Comparison of ENCODE assay signal across 22 mouse cellular contexts in the genomic region with DNA sequence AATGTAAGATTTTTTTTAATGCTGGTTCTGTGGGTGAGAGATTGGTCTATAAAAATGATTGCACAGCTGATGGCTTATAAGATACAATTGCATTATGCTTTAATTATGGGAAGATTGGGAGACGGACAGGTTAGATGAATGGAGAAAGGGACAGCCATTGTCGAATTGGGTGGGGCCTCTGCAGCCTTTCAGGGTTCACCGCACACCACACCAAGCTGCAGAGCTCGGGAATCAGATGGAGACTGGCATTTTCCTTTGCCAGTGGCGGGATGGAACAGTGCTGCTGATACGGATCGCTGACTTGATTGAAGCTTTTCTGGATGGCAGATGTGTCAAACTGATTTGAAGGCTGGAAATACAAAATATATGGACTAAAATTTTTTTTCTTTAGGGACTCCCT.
A peak's percentile ranks its signal among the peaks of the same experiment; 100 is the strongest.
DNase-seq lines count a peak whose midpoint lies in the region; ATAC-seq and TF ChIP-seq lines count a peak whose summit lies in the region.
"Had no signal": no experiment of that assay in that cellular context is flagged by ENCODE, and none has a peak within 500 bp of the region (broad histone marks: within the 10 kb centered on the region; RNA-seq: fewer than 3 reads in every experiment).

No protein-coding gene starts in this region.

- DNase-seq in embryo, embryonic 11 days: peak; percentile 6
- no peak for DNase-seq in embryo, embryonic 9.5 days (ENCODE audit: extremely low spot score)
- no peak for DNase-seq in kidney, postnatal 25 days
- no peak for DNase-seq in lung, postnatal 0 days (ENCODE audit: low spot score)
- DNase-seq: adrenal gland, adult 8-10 months; cerebellum, postnatal 10 days; gastrocnemius, postnatal 36 days; heart, postnatal 4 days; right cerebral cortex, postnatal 14 days; spleen, adult 18-20 months; thymus, postnatal 25 days had no signal

- H3K9me3 ChIP-seq in kidney, embryonic 14.5 days (ENCODE audit: control insufficient read depth, low read length): no peaks in the 10 kb centered on the region
- H3K9me3 ChIP-seq in midbrain, embryonic 12.5 days: no peaks in the 10 kb centered on the region
- no peaks in the 10 kb centered on the region for H3K9me3 ChIP-seq in midbrain, embryonic 16.5 days (replicated peaks; ENCODE audit: control insufficient read depth, low read length, poor library complexity, severe bottlenecking)
- no peaks in the 10 kb centered on the region for H3K9me3 ChIP-seq in lung, postnatal 0 days (ENCODE audit: low read length)
- H3K9me3 ChIP-seq: heart, embryonic 15.5 days; lung, embryonic 15.5 days had no signal

- no peak for TF ChIP-seq CTCF in lung, postnatal 0 days (IDR thresholded peaks at IDR 0.05)

- H3K4me2 ChIP-seq in kidney, embryonic 14.5 days (replicated peaks; ENCODE audit: low read depth, low read length): no peak overlapping the region
- no peak overlapping the region for H3K4me2 ChIP-seq in midbrain, embryonic 12.5 days (replicated peaks)
- H3K4me2 ChIP-seq in midbrain, embryonic 16.5 days (ENCODE audit: low read length): no peak overlapping the region
- no peak overlapping the region for H3K4me2 ChIP-seq in lung, postnatal 0 days (replicated peaks; ENCODE audit: low read depth, low read length)
- H3K4me2 ChIP-seq: heart, embryonic 15.5 days; lung, embryonic 15.5 days had no signal

- WGBS in kidney, embryonic 14.5 days: 56% methylated on average over 7 of the region's 7 CpGs
- WGBS in midbrain, embryonic 12.5 days: 35% methylated on average over 7 of the region's 7 CpGs
- WGBS in midbrain, embryonic 16.5 days: 41% methylated on average over 7 of the region's 7 CpGs
- WGBS in lung, postnatal 0 days: 93% methylated on average over 7 of the region's 7 CpGs

- H3K27ac ChIP-seq in kidney, embryonic 14.5 days (ENCODE audit: low read depth, low read length): no peak overlapping the region
- no peak overlapping the region for H3K27ac ChIP-seq in midbrain, embryonic 12.5 days (replicated peaks)
- H3K27ac ChIP-seq in midbrain, embryonic 16.5 days (ENCODE audit: low read length): no peak overlapping the region
- no peak overlapping the region for H3K27ac ChIP-seq in lung, postnatal 0 days (ENCODE audit: low read length)
- H3K27ac ChIP-seq: heart, embryonic 15.5 days; layer of hippocampus, adult 2 months; liver, embryonic 14.5 days; lung, embryonic 15.5 days; macrophage had no signal

- H3K9ac ChIP-seq in kidney, embryonic 14.5 days (ENCODE audit: low read depth, low read length): no peak overlapping the region
- no peak overlapping the region for H3K9ac ChIP-seq in midbrain, embryonic 12.5 days (replicated peaks)
- H3K9ac ChIP-seq in midbrain, embryonic 16.5 days (ENCODE audit: low read depth, low read length): no peak overlapping the region
- no peak overlapping the region for H3K9ac ChIP-seq in lung, postnatal 0 days (replicated peaks; ENCODE audit: low read depth)
- H3K9ac ChIP-seq: heart, embryonic 15.5 days; liver, embryonic 14.5 days; lung, embryonic 15.5 days had no signal

- H3K4me1 ChIP-seq in kidney, embryonic 14.5 days (ENCODE audit: control insufficient read depth, insufficient read depth, low read length): no peaks in the 10 kb centered on the region
- H3K4me1 ChIP-seq in midbrain, embryonic 12.5 days: no peaks in the 10 kb centered on the region
- H3K4me1 ChIP-seq in midbrain, embryonic 16.5 days (ENCODE audit: control insufficient read depth, insufficient read depth, low read length): no peaks in the 10 kb centered on the region
- H3K4me1 ChIP-seq in lung, postnatal 0 days (ENCODE audit: insufficient read depth, low read depth, low read length): no peaks in the 10 kb centered on the region
- H3K4me1 ChIP-seq: heart, embryonic 15.5 days; lung, embryonic 15.5 days had no signal

- no peak overlapping the region for H3K4me3 ChIP-seq in kidney, embryonic 14.5 days (ENCODE audit: low read length)
- no peak overlapping the region for H3K4me3 ChIP-seq in midbrain, embryonic 12.5 days
- no peak overlapping the region for H3K4me3 ChIP-seq in midbrain, embryonic 16.5 days (ENCODE audit: low read depth, low read length)
- no peak overlapping the region for H3K4me3 ChIP-seq in lung, postnatal 0 days (ENCODE audit: low read depth, low read length)
- H3K4me3 ChIP-seq: heart, embryonic 15.5 days; layer of hippocampus, adult 2 months; lung, embryonic 15.5 days had no signal

- ATAC-seq in kidney, embryonic 14.5 days (ENCODE audit: low FRiP score, low TSS enrichment): peak; percentile 68
- 0 out of 2 replicates have a peak, but pooled peaks have one; percentile 38 for ATAC-seq in midbrain, embryonic 12.5 days (ENCODE audit: low FRiP score, low read depth)
- ATAC-seq in midbrain, embryonic 16.5 days: no peak
- ATAC-seq in lung, postnatal 0 days: no peak
- ATAC-seq: CD4-positive, CD25-positive, alpha-beta regulatory T cell, adult 4 months; forebrain, embryonic 16.5 days; Patski had no signal

- no peaks in the 10 kb centered on the region for H3K27me3 ChIP-seq in kidney, embryonic 14.5 days (ENCODE audit: control insufficient read depth, insufficient read depth, low read length)
- no peaks in the 10 kb centered on the region for H3K27me3 ChIP-seq in midbrain, embryonic 12.5 days
- no peaks in the 10 kb centered on the region for H3K27me3 ChIP-seq in midbrain, embryonic 16.5 days (ENCODE audit: control insufficient read depth, insufficient read depth, low read depth, low read length)
- H3K27me3 ChIP-seq in lung, postnatal 0 days (replicated peaks; ENCODE audit: insufficient read depth, low read length): no peaks in the 10 kb centered on the region
- H3K27me3 ChIP-seq: heart, embryonic 15.5 days; lung, embryonic 15.5 days; Patski had no signal

- no peak for TF ChIP-seq EP300 in lung, postnatal 0 days (IDR thresholded peaks at IDR 0.05)

- H3K36me3 ChIP-seq in kidney, embryonic 14.5 days (ENCODE audit: control insufficient read depth, insufficient read depth, low read length): no peaks in the 10 kb centered on the region; the same call in 1 of the 2 replicates
- 0 out of 2 replicates have a peak, but pooled peaks cover 5% of the 10 kb centered on the region for H3K36me3 ChIP-seq in midbrain, embryonic 12.5 days
- H3K36me3 ChIP-seq in midbrain, embryonic 16.5 days (ENCODE audit: control insufficient read depth, insufficient read depth, low read length): no peaks in the 10 kb centered on the region; the same call in 1 of the 2 replicates
- no peaks in the 10 kb centered on the region for H3K36me3 ChIP-seq in lung, postnatal 0 days (ENCODE audit: insufficient read depth, low read length)
- H3K36me3 ChIP-seq: heart, embryonic 15.5 days had no signal

Comparison
In these comparisons a context has a peak if more than half of its experiments do, and no peak if none do; other contexts are left out.
1. ATAC-seq: peak in kidney, embryonic 14.5 days (single experiment) and midbrain, embryonic 12.5 days (single experiment); none in midbrain, embryonic 16.5 days (single experiment) and lung, postnatal 0 days (single experiment).